Mouse (Mus musculus): ENCODE data around the gene Ctrl.
A peak's percentile ranks its signal among the peaks of the same experiment; 100 is the strongest.

Ctrl gene

DNA sequence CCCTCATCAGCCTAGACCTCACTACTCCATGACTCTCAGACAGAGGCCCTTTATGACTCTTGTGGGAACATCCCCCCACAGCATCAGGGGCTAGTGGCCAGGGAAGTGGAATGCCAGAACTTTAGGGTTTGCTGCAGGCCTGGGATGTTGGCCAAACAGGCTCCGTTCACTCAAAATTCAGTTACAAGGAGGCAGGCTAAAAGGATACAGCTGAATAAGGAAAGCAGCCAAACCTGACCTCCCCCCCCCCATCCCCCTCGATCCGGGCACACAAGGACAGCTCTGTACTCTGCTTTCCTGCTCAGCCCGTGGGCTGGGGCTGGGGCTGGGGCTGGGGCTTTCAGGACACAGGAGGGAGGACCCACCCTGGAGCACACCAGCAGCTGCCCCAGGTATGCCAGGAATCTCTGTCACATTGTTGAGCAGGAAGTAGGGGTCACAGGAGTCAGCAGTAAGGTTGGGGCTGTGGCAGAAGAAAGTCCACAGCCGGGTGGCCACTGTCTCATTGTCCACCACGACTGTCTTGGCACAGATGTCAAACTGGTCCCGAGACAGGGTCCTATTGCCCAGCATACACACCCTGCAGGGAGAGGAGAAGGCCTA is 17.5 kb upstream of the Ctrl start:
- no peak for TF ChIP-seq GATA4 (IDR thresholded peaks at IDR 0.05; ENCODE audit: insufficient replicate concordance, low read length)

DNA sequence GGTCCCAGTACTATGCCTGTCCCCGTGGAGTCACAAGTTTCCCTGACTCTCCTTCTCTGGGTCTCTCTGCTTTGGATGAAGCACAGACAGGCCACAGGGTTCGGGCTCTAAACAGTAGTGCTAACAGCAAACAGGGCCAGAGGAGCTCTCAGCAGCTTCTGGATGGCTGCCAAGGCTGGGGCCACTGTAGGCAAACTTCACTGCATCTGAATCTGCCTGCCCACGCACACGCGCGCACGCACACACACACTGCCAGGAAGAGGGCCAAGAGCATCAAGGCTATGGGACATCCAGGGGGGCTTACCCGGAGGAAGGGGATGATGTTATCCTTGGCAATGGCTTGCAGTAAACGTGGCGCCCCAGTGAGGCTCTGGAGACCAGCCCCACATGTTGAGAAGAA is 15.7 kb upstream of the Ctrl start:
- TF ChIP-seq GATA4 (IDR thresholded peaks at IDR 0.05; ENCODE audit: insufficient replicate concordance, low read length) = no peak

DNA sequence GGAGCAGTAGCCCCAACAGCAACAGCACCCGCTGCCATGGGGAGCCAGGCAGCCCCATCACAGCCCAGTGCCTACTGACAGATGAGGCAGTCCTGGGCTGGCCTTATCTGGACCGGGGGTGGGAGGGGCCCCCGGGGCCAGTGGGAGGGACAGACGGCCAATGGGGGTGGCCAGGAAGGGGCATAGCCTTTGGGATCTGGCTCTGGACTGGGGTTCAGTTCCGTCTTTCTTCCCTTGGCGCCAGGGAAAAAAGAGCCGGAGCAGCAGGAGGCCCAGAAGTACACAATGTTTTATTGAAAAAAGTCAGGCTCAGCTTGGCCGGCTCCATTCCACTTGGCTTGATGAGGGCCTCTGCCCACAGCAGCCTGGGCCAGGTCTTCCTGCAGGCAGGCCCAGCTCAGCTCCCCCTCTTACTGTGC is 9.7 kb upstream of the Ctrl start, which contains the start of gene Lcat:
Gene Lcat, minus strand, starts transcription at position 62 of the 419 bp plus-strand sequence.
- peak; percentile 78; the same call in 1 of the 2 replicates for TF ChIP-seq GATA4 (IDR thresholded peaks at IDR 0.05; ENCODE audit: insufficient replicate concordance, low read length)

DNA sequence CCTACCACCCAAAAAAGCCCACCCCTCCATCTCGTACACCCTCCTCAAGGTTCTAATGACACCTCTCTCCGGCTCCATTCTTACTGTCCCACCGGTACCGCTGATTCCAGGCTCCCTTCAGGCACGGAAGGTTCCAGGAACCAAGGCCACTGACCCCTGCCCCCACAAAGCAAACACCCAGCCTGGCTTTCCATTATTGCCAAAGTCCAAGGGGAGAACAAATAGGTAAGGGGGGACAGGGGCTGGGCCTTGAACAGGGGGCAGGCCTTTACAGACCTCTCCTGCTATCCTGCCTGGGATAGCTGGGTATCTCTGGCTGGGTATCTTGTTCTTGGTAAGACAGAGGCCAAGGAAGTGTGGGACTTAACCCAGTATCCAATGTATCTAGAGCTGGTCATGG is 8.9 kb upstream of the Ctrl start:
- no peak for TF ChIP-seq GATA4 (IDR thresholded peaks at IDR 0.05; ENCODE audit: insufficient replicate concordance, low read length)

DNA sequence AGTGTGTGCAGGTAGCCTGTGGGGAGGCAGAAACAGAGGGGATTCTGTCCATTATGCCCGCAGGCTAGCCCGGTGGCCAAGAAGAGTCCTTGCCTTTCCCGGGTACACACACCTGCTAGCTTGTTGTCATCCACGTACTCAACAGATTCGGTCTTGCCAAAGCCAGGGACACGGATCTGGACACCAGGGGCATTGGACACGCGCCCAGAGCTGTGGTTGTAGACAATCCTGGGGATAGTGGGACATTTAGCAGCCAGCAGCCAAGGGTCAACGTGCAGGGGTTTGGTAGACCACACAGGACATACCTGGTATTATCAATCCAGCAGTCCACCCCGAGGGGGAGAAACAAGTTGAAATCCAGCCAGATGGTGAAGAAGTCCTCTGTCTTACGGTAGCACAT is 8.4 kb upstream of the Ctrl start:
- TF ChIP-seq GATA4 (IDR thresholded peaks at IDR 0.05; ENCODE audit: insufficient replicate concordance, low read length) = no peak

GRCm38 (mm10) chr8:105938306-105938669 is 4.6 kb upstream of the Ctrl start, which contains the start of gene Psmb10:
Gene Psmb10 (minus strand): TSS chr8:105938444.
- TF ChIP-seq GATA4 (IDR thresholded peaks at IDR 0.05; ENCODE audit: insufficient replicate concordance, low read length) = no peak

GRCm38 (mm10) chr8:105937496-105938305 is 4.0 kb upstream of the Ctrl start:
- no peak for TF ChIP-seq GATA4 (IDR thresholded peaks at IDR 0.05; ENCODE audit: insufficient replicate concordance, low read length)

DNA sequence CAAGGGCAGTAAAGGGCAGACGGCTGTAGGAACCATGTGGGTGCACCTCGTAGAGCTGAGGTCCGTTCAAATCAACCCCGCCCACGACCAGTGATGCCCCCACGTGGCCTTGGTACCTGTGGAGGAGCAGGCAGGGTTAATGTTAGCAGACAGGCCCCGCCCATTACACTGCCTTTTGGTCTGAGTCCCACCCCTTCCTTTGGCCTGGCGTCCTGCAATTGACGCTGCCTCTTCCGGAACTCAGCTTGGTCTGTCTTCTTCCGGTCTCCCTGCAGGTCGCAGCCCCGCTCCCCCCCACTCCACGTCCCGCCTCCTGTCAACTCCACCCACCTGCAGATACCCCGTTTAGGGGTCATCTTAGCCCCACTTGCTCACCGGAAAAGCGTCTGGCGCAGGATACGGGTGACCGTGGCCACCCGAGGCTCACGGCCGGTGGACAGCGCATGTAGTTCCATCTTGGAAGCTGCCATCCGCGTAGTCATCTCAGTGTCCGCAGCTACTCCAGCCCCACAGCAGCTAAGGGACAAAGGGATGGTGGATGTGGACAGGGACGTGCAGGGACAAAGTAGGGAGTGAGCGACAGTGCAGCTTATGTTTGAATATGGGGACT is 3.3 kb upstream of the Ctrl start:
- peak; percentile 68; the same call in 1 of the 2 replicates for TF ChIP-seq GATA4 (IDR thresholded peaks at IDR 0.05; ENCODE audit: insufficient replicate concordance, low read length)

- no peak for TF ChIP-seq GATA4 (IDR thresholded peaks at IDR 0.05; ENCODE audit: insufficient replicate concordance, low read length)
Measured at GRCm38 (mm10) chr8:105935863-105936603, 2.4 kb upstream of the Ctrl start.

- no peak for TF ChIP-seq GATA4 (IDR thresholded peaks at IDR 0.05; ENCODE audit: insufficient replicate concordance, low read length)
Measured at GRCm38 (mm10) chr8:105935105-105935504, 1.4 kb upstream of the Ctrl start.

DNA sequence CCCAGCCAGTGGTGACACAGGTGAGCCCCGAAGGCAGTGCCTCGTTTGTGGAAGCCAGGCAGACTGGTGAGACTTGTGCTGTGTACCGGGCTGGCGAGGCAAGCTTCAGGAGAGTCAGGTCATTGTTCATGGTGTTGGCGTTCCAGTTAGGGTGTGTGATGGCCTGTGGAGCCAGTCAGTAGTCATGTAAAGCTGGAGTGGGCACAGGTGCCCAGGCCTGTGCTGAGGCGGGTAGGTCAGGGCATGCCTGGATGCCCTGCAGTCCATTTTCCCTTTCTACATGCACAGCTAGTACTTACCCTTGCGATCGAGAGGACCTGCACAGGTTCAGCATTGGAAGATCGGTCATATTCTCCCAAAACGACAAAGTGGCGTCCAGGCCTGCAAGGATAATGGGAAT is 1.1 kb downstream of the Ctrl start:
- no peak for TF ChIP-seq GATA4 (IDR thresholded peaks at IDR 0.05; ENCODE audit: insufficient replicate concordance, low read length)

- TF ChIP-seq GATA4 (IDR thresholded peaks at IDR 0.05; ENCODE audit: insufficient replicate concordance, low read length) = no peak
Measured at GRCm38 (mm10) chr8:105931271-105931670, 2.4 kb downstream of the Ctrl start.

DNA sequence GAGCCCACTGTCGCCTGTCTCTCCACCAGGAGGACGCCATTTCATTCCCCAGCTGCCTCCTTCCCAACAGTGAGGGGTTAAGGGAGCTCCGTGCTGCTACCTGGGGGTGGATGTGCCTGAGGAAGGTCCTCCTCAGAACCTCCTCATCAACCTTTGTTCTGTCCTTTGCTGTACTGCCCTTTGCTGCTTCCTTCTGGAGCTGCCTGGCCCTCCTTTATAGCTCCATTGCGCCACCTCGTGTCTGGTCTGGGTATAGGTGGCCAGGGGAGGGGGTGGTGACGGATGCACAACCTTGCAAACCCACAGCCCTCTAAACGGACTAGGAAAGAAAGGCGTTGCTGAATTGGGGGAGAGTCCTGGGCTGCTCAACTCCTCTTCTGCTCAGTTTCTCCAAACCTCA is 3.1 kb downstream of the Ctrl start:
- TF ChIP-seq GATA4 (IDR thresholded peaks at IDR 0.05; ENCODE audit: insufficient replicate concordance, low read length) = no peak

DNA sequence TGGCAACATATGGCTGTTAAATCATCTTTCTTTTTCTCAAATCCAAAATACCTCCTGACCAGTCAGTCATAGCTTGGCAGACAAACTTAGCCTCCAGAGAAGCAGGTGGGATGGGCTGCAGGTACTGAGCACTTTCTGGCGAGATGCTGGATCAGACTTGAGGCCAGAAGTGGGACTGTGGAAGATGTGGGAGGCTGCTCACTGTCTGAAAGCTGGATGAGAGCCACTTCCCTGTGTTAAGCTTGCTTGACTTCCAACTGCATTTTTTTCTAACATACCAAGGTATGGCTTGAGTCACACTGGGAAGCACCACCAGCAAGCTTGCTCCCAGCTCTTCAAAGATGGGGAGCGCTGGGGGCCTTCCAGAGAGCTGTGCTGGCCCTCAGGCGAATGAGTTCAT is 8.5 kb downstream of the Ctrl start:
- no peak for TF ChIP-seq GATA4 (IDR thresholded peaks at IDR 0.05; ENCODE audit: insufficient replicate concordance, low read length)

DNA sequence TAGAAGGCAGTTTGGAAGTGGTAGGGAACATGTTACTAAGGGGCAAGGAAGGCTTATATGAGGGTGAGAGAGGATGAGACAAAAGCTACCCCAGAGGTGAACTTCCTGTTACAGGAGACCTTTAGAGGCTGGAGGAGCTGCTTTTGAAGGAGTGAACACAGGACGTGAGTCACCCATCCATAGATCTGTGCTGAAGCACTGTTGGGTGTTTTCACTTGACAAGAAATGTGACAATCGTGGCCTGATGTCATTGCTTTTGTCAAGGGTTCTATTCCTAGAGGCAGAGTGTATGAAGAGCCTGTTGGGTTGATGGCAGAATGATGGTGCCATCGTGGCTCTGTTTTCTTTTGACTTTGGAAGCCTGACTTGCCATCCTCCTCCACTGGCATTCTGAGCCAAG is 14.3 kb downstream of the Ctrl start:
- no peak for TF ChIP-seq GATA4 (IDR thresholded peaks at IDR 0.05; ENCODE audit: insufficient replicate concordance, low read length)

Data from liver, adult (tissue).